8 mouse cellular contexts compared by ENCODE assay signal in genomic region chr8:60982701-60983687, GRCm38 (mm10). TPM values are rescaled to one million over a fixed set of nuclear protein-coding genes. Genes with fewer than 3 reads are reported as not detected.
DNase-seq lines count a peak whose midpoint lies in the region; ATAC-seq and TF ChIP-seq lines count a peak whose summit lies in the region.

Gene Clcn3 (minus strand): TSS chr8:60983300.

- no peaks in the 10 kb centered on the region for H3K27me3 ChIP-seq in hindbrain, embryonic 10.5 days (ENCODE audit: insufficient read depth, poor library complexity, severe bottlenecking)
- no peaks in the 10 kb centered on the region for H3K27me3 ChIP-seq in lung, postnatal 0 days (replicated peaks; ENCODE audit: insufficient read depth, low read length)

- peak; percentile 99 for DNase-seq in MN1 (ENCODE audit: low spot score)
- DNase-seq in cerebellum, adult 9-10 months = peak; percentile 98
- peak; percentile 97 for DNase-seq in hindbrain, embryonic 10.5 days (ENCODE audit: low spot score)
- DNase-seq in layer of hippocampus, adult 9-11 months = peak; percentile 98
- peak; percentile 98 for DNase-seq in lung, postnatal 0 days (ENCODE audit: low spot score)
- DNase-seq in ovary, postnatal 14 days (ENCODE audit: low spot score) = peak; percentile 92
- peak; percentile 99 for DNase-seq in thymus, postnatal 14 days

- peak within 1 kb of the TSS; percentile 76 for H3K9ac ChIP-seq in lung, postnatal 0 days (replicated peaks; ENCODE audit: low read depth)

- H3K36me3 ChIP-seq in hindbrain, embryonic 10.5 days = no peaks in the 10 kb centered on the region
- no peaks in the 10 kb centered on the region for H3K36me3 ChIP-seq in lung, postnatal 0 days (ENCODE audit: insufficient read depth, low read length)

- ATAC-seq in frontal cortex, adult (ENCODE audit: low TSS enrichment) = peak; percentile 98
- ATAC-seq in lung, postnatal 0 days = peak; percentile 99

- peak within 1 kb of the TSS; percentile 93 for H3K4me2 ChIP-seq in lung, postnatal 0 days (replicated peaks; ENCODE audit: low read depth, low read length)

- peak within 1 kb of the TSS; percentile 88 for H3K27ac ChIP-seq in hindbrain, embryonic 10.5 days
- H3K27ac ChIP-seq in lung, postnatal 0 days (ENCODE audit: low read length) = peak within 1 kb of the TSS; percentile 92

- TF ChIP-seq EP300 in lung, postnatal 0 days (IDR thresholded peaks at IDR 0.05) = no peak

- H3K4me3 ChIP-seq in hindbrain, embryonic 10.5 days = peak within 1 kb of the TSS; percentile 89
- peak within 1 kb of the TSS; percentile 85 for H3K4me3 ChIP-seq in lung, postnatal 0 days (ENCODE audit: low read depth, low read length)

- H3K9me3 ChIP-seq in hindbrain, embryonic 10.5 days = no peaks in the 10 kb centered on the region
- H3K9me3 ChIP-seq in lung, postnatal 0 days (ENCODE audit: low read length) = no peaks in the 10 kb centered on the region

- WGBS in hindbrain, embryonic 10.5 days = under 1% methylated on average over 101 of the region's 101 CpGs
- under 1% methylated on average over 85 of the region's 101 CpGs for WGBS in lung, postnatal 0 days

- no peak for TF ChIP-seq CTCF in lung, postnatal 0 days (IDR thresholded peaks at IDR 0.05)

- H3K4me1 ChIP-seq in hindbrain, embryonic 10.5 days (replicated peaks) = peaks cover 27% of the 10 kb centered on the region
- H3K4me1 ChIP-seq in lung, postnatal 0 days (ENCODE audit: insufficient read depth, low read depth, low read length) = no peaks in the 10 kb centered on the region; the same call in 1 of the 2 replicates

RNA-seq across cellular contexts. Expression of gene Clcn3, which starts in this region (rescaled TPM):
- polyA plus RNA-seq in hindbrain, embryonic 10.5 days (2016; fragmentation: Nextera tagmentation; extraction: Ambion mirVana) = 25.4 and 29.0 TPM in 2 replicates
- 17.1 and 17.9 TPM in 2 replicates for polyA plus RNA-seq in lung, postnatal 0 days (2015; fragmentation: Nextera tagmentation; extraction: Ambion mirVana)

Comparison
In these comparisons a context has a peak if more than half of its experiments do, and no peak if none do; other contexts are left out.
1. Peak in every context shown above with its lines: DNase-seq, ATAC-seq, H3K4me3 ChIP-seq and H3K27ac ChIP-seq.